Mouse (Mus musculus): ENCODE measurements around the gene Capns1. TPM values are rescaled to one million over a fixed set of nuclear protein-coding genes. Genes with fewer than 3 reads are reported as not detected.
"Not testable (repeated sequence)": the region's sequence is repeated elsewhere in the genome, so short reads cannot be mapped to it uniquely, and the experiment has no call there.

Gene Capns1
- polyA plus RNA-seq (2015; fragmentation: Nextera tagmentation; extraction: Ambion mirVana), result 83.7 and 101 TPM in 2 replicates

DNA sequence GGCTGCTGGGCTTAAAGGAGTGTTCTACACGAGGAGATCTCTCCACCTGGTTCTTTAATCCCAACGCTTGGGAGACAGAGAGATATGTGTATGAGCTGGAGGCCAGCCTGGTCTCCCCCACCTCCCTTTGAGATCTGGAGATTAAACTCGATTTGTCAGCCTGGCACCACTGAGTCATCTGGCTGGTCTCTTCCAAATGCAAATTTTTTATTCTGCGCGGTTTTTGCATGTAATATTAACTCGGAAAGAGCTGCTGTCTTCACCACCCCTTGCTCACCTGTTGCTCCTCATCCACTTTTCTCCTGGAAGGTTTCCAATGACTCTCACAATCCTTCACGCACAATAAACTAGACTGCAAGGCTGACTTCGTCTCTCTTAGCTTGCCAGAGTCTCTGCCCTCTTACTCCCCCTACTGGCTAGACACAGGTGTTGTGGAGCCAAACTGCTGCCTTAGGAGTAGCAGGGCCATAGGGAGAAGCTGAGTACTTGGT lies at the start of gene Capns1:
Capns1 (minus strand) TSS at position 331 of the 491 bp plus-strand sequence.
- Histone ChIP-seq H3K36me3 (no peaks in the 10 kb centered on the region), H3K4me2 (replicated peaks) (peak within 1 kb of the TSS; percentile 28; the same call in 1 of the 2 replicates), H3K4me1 (replicated peaks) (peaks cover 13% of the 10 kb centered on the region), H3K27ac (no peak within 1 kb of the TSS), H3K4me3 (replicated peaks) (no peak within 1 kb of the TSS), H3K27me3 (replicated peaks) (no peaks in the 10 kb centered on the region), H3K9ac (0 out of 2 replicates have a peak within 1 kb of the TSS, but pooled peaks have one; percentile 10), H3K9me3 (no peaks in the 10 kb centered on the region)
- WGBS, result 10% methylated on average over 8 of the region's 8 CpGs
- 0 out of 2 replicates have a peak, but pooled peaks have one; percentile 34 for ATAC-seq

DNA sequence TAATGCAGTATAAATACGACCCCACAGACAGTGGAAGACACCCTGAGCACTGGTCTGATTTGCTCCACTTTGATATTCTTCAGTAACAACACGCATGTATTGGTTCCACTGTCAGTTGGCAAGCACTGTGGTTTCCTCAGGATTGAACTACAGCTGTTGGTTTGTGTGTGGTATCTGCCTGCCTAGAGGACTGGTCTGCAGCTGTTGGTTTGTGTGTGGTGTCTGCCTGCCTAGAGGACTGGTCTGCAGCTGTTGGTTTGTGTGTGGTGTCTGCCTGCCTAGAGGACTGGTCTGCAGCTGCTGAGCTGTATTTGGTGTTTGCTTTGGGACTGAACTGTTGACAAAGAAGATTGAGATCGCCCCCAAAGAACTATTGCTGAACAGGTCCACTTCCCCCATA lies 38.8 kb upstream of the Capns1 start:
- ATAC-seq; H3K4me1 ChIP-seq (replicated peaks); H3K27me3 ChIP-seq (replicated peaks); H3K27ac ChIP-seq; H3K4me2 ChIP-seq (replicated peaks); H3K9ac ChIP-seq; H3K36me3 ChIP-seq; H3K4me3 ChIP-seq (replicated peaks); H3K9me3 ChIP-seq: not testable (repeated sequence)
- 85% methylated on average over 3 of the region's 3 CpGs for WGBS

DNA sequence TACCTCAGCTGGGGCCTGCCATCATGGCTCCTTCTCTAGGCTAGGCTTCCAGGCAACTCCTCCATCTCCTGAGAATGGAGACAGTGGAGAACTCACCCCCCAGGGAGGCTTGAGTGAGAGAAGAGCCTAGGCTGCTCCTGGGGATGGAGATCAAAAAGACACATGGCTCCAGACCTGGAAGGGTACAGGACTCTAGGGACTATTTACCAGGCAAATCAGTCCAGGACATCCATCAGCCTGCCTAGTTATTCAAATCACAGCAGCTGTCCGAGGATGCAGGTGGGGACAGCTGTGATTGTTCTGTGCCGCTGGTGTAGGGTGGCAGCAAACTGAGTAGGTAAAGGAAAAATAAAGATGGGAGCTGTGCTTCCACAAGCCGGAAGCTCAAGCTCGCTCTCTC lies 37.0 kb upstream of the Capns1 start, which contains the start of gene Ovol3:
Ovol3 (minus strand) TSS at position 101 of the 400 bp plus-strand sequence.
- Histone ChIP-seq H3K27me3 (replicated peaks) (no peaks in the 10 kb centered on the region), H3K4me2 (replicated peaks) (no peak within 1 kb of the TSS), H3K4me3 (replicated peaks) (no peak within 1 kb of the TSS), H3K4me1 (replicated peaks) (peaks cover 8% of the 10 kb centered on the region), H3K9me3 (no peaks in the 10 kb centered on the region), H3K36me3 (peaks cover 6% of the 10 kb centered on the region), H3K27ac (no peak within 1 kb of the TSS), H3K9ac (no peak within 1 kb of the TSS)
- ATAC-seq, result no peak
- WGBS, result 83% methylated on average over 4 of the region's 4 CpGs

DNA sequence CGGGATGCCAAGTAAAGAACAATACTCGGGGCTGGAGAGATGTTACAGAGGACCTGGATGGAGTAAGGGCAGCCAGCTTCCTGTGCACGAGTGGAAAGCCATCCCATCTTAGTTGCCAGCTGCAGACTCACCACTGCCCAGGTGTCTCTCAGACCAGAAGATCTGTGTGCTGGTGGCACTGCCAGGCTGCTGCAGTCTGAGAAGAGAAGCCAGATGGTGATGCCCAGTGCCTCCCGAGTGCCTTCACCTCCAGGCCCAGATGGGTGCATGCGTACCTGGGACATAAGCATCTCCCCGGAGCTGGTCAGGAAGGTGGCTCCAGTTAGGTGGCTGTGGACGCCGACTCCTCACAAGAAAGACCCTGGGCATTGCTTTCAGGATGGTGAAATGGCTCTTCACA lies 36.5 kb upstream of the Capns1 start:
- no peak overlapping the region for H3K27ac ChIP-seq
- H3K4me2 ChIP-seq (replicated peaks), result no peak overlapping the region
- H3K27me3 ChIP-seq (replicated peaks), result no peaks in the 10 kb centered on the region
- H3K4me3 ChIP-seq (replicated peaks), result no peak overlapping the region
- WGBS, result 89% methylated on average over 8 of the region's 8 CpGs
- peaks cover 6% of the 10 kb centered on the region for H3K36me3 ChIP-seq
- ATAC-seq, result no peak
- H3K9me3 ChIP-seq, result no peaks in the 10 kb centered on the region
- H3K9ac ChIP-seq, result no peak overlapping the region
- H3K4me1 ChIP-seq (replicated peaks), result peaks cover 8% of the 10 kb centered on the region

DNA sequence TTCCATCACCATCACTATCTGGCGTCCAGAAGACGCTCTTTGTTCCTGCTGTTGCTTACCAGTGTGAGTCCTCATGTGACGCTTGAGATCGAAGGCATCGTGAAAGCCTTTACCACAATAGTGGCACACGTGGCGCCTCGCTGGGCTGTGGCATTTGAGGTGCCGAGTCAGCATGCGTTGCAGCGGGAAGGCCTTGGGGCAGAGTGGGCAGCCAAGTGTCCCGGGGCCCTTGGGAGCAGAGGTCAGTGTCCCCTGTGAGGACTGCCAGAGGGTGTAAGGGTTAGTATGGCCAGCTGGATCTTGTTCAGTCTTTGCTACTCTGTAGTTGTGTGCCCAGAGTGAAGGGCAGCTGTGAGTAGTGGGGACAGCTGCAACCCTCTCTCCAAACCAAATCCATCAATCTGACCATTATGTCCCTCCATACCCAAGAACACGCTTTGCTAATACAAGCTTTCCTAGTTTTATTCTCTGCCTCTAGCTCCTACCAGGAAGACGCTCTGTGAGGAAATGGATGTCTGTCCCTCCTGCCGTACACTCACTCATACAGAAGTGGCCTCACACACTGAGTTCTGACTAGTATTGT lies 35.8 kb upstream of the Capns1 start:
- ATAC-seq, result no peak
- no peaks in the 10 kb centered on the region for H3K9me3 ChIP-seq
- 92% methylated on average over 15 of the region's 15 CpGs for WGBS
- H3K4me1 ChIP-seq (replicated peaks), result peaks cover 8% of the 10 kb centered on the region
- H3K4me3 ChIP-seq (replicated peaks), result no peak overlapping the region
- no peak overlapping the region for H3K4me2 ChIP-seq (replicated peaks)
- H3K27ac ChIP-seq, result no peak overlapping the region
- no peak overlapping the region for H3K9ac ChIP-seq
- peaks cover 6% of the 10 kb centered on the region for H3K36me3 ChIP-seq
- H3K27me3 ChIP-seq (replicated peaks), result no peaks in the 10 kb centered on the region

DNA sequence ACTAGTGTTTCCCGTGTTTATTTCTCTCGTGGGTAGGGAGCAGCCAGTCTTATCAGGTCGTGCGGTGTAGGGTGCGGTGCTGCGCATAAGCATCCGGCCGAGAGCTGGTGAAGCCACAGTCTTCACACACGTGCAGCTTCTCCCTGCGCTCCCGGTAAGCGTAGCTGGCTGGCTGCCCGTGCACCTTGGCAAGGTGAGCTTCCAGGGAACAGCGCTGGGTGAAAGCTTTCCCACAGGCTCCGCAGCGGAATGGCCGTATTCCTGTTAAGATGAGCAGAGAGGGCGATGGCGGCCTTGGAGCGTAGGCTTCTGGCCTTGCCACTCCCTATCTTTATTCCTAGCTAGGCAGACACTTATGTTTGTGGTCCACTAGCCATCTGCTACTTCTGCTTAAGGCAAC lies 34.8 kb upstream of the Capns1 start:
- no peak for ATAC-seq
- peaks cover 8% of the 10 kb centered on the region for H3K4me1 ChIP-seq (replicated peaks)
- peak overlapping the region; percentile 84; the same call in 1 of the 2 replicates for H3K4me2 ChIP-seq (replicated peaks)
- WGBS, result 86% methylated on average over 20 of the region's 20 CpGs
- no peaks in the 10 kb centered on the region for H3K27me3 ChIP-seq (replicated peaks)
- H3K9ac ChIP-seq, result no peak overlapping the region
- peaks cover 6% of the 10 kb centered on the region for H3K36me3 ChIP-seq
- no peaks in the 10 kb centered on the region for H3K9me3 ChIP-seq
- H3K4me3 ChIP-seq (replicated peaks), result no peak overlapping the region
- no peak overlapping the region for H3K27ac ChIP-seq

DNA sequence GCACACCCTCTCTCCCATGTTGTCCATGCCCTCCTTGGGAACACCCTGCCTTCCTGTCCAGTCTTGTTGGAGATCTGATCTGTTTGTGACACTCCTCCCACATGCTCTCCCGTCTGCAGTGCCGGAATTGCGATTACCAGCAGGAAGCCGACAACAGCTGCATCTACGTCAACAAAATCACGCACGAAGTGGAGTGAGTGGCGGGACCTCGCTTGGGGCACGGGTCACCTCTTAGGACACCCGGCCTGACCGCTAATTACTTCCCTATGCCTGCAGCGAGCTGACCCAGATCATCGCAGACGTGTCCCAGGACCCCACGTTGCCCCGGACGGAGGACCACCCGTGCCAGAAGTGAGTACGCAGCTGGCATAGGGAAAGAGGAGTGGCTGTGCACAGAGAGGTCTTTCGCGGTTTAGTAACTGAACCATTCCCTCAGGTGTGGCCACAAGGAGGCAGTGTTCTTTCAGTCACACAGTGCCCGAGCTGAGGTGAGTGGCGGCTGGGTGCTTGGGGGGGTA lies 34.1 kb upstream of the Capns1 start:
- Histone ChIP-seq H3K4me2 (replicated peaks) (peak overlapping the region; percentile 84), H3K36me3 (peaks cover 6% of the 10 kb centered on the region), H3K9me3 (no peaks in the 10 kb centered on the region), H3K27ac (peak overlapping the region; percentile 66), H3K4me3 (replicated peaks) (peak overlapping the region; percentile 70), H3K9ac (peak overlapping the region; percentile 70), H3K27me3 (replicated peaks) (no peaks in the 10 kb centered on the region), H3K4me1 (replicated peaks) (peaks cover 8% of the 10 kb centered on the region)
- WGBS, result 3% methylated on average over 24 of the region's 24 CpGs
- peak; percentile 29 for ATAC-seq

DNA sequence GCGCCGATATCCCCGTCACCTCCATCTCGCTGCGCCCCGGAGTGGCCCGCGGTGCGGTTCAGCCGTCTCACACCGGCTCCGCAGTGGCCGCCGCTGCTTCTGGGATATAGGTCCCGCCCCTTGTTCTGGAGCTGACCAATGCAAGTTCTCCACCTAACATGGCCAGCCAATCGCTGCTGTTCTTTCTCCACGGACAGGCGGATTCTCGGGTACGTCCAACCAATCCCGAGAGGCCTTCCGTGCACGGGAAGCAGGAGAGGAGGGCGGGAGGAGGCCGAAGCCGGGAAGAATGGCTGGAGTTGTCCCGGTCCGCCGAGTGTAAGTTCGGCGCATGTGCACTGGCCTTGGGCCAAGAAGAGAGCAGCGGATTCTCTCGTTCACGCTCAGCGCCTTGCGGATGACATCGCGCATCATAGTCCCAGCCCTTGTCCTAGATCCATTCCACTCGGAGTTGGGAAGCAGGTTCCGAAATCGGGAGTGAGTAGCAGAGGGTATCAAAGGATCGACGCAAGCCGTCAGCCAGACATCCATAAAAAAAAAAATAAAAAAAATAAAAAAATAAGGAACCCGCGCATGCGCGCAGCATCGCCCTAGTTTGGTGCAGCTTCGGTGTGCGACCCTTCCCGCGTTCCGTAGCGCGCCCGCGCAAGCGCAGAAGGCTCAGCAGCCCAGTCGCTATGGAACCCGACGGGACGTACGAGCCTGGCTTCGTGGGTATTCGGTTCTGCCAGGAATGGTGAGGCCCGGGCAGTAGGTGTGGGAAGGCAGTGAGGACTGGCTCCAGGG lies 33.3 kb upstream of the Capns1 start, which contains the start of the genes Polr2i and Tbcb:
Polr2i (plus strand) TSS at position 280 of the 786 bp plus-strand sequence.
Tbcb (minus strand) TSS at position 604 of the 786 bp plus-strand sequence.
- Histone ChIP-seq H3K4me2 (replicated peaks) (peak within 1 kb of the TSS; percentile 84), H3K9ac (peak within 1 kb of the TSS; percentile 70), H3K27me3 (replicated peaks) (no peaks in the 10 kb centered on the region), H3K9me3 (no peaks in the 10 kb centered on the region), H3K27ac (peak within 1 kb of the TSS; percentile 91), H3K4me3 (replicated peaks) (peak within 1 kb of the TSS; percentile 70), H3K4me1 (replicated peaks) (peaks cover 8% of the 10 kb centered on the region), H3K36me3 (peaks cover 10% of the 10 kb centered on the region)
- under 1% methylated on average over 67 of the region's 67 CpGs for WGBS
- peak; percentile 96 for ATAC-seq

DNA sequence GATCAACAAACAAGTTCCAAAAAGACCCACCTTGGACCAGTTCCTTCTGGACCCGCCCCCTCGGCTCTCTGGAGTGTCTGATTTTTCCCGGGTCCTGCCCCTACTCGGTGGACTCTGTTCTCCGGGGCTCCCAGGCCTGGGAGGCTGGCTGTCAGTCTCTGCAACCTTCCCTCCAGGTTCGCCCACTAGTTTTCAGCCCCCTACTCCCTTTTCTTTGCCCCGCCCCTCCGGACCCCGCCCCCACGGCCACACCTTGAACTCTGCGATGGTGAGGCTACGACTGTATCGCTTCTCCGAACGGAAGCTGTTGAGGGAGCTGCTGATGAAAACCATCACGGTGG lies 32.7 kb upstream of the Capns1 start:
- ATAC-seq, result no peak

DNA sequence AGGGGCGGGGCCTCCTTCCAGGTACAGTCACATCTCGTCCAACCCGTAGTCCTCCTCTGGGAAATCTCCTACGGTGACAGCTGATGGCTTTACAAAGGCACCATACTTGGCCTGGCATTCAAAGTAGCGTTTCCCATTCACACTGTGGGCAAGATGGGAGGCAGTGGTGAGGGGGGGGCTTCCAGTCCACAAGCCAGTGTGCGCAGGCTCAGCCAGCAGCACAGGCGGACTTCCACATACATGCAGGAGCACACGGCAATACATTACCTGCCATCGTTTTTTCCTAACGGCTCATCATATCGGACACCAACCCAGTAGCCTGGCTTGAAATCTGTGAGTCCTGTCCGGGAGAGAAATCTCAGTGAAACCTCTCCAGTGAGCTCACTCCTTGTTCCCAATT lies 25.6 kb upstream of the Capns1 start:
- no peak for ATAC-seq
- no peaks in the 10 kb centered on the region for H3K9me3 ChIP-seq
- peaks cover 21% of the 10 kb centered on the region for H3K36me3 ChIP-seq
- H3K4me2 ChIP-seq (replicated peaks), result no peak overlapping the region
- H3K4me3 ChIP-seq (replicated peaks), result no peak overlapping the region
- no peak overlapping the region for H3K9ac ChIP-seq
- H3K4me1 ChIP-seq (replicated peaks), result peaks cover 4% of the 10 kb centered on the region; the same call in 1 of the 2 replicates
- no peaks in the 10 kb centered on the region for H3K27me3 ChIP-seq (replicated peaks)
- no peak overlapping the region for H3K27ac ChIP-seq
- WGBS, result 94% methylated on average over 12 of the region's 12 CpGs

More for the DNA sequence above, 32.7 kb upstream of the Capns1 start:
- Histone ChIP-seq H3K27ac (peak overlapping the region; percentile 36), H3K9ac (peak overlapping the region; percentile 70), H3K27me3 (replicated peaks) (no peaks in the 10 kb centered on the region), H3K4me1 (replicated peaks) (peaks cover 8% of the 10 kb centered on the region), H3K36me3 (peaks cover 14% of the 10 kb centered on the region), H3K4me2 (replicated peaks) (peak overlapping the region; percentile 84), H3K9me3 (no peaks in the 10 kb centered on the region), H3K4me3 (replicated peaks) (peak overlapping the region; percentile 70)
- WGBS, result under 1% methylated on average over 16 of the region's 16 CpGs

DNA sequence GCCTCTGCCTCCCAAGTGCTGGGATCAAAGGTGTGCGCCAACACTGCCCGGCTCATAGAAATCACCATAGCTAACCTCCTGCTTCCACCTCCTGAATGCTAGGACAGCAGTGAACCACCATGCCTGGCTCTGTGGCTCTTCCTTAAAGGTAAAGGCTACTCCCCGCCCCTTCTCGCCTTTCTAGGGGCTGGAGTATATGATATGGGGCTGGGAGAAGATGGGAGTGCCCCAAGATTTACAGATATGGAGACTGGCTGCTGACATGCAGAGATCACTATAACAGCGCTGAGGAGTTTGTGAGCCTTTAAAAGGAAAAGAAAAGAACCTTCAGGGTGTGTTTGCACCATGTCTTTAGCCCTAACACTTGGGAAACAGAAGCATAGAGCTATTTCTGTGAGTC lies 23.6 kb upstream of the Capns1 start:
- H3K36me3 ChIP-seq, result peaks cover 20% of the 10 kb centered on the region
- no peak for ATAC-seq
- no peak overlapping the region for H3K27ac ChIP-seq
- peaks cover 4% of the 10 kb centered on the region; the same call in 1 of the 2 replicates for H3K4me1 ChIP-seq (replicated peaks)
- no peak overlapping the region for H3K4me2 ChIP-seq (replicated peaks)
- no peak overlapping the region for H3K4me3 ChIP-seq (replicated peaks)
- WGBS, result 89% methylated on average over 5 of the region's 5 CpGs
- H3K9me3 ChIP-seq, result no peaks in the 10 kb centered on the region
- no peaks in the 10 kb centered on the region for H3K27me3 ChIP-seq (replicated peaks)
- H3K9ac ChIP-seq, result no peak overlapping the region

DNA sequence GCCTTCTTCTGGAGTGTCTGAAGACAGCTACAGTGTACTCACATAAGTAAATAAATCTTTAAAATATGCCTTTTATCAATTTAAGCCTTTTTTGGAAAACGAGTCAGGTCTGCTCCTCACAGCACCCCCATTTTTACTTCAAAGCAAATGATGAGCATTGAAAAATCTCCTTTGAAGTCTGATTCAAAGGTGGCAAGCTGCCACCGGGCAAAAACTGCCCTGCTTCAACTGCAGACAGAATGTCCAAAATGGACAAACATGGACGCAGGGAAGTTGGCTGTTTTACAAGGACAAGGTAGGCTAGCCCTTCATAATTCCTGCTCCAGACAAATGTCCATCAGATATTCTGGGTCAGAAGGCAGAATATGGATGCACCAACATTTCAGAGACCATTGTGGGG lies 22.8 kb upstream of the Capns1 start:
- Histone ChIP-seq H3K9me3 (no peaks in the 10 kb centered on the region), H3K27ac (no peak overlapping the region), H3K4me1 (replicated peaks) (peaks cover 4% of the 10 kb centered on the region; the same call in 1 of the 2 replicates), H3K4me3 (replicated peaks) (no peak overlapping the region), H3K27me3 (replicated peaks) (no peaks in the 10 kb centered on the region), H3K36me3 (peaks cover 14% of the 10 kb centered on the region), H3K9ac (no peak overlapping the region), H3K4me2 (replicated peaks) (no peak overlapping the region)
- no peak for ATAC-seq
- WGBS, result 78% methylated on average over 3 of the region's 3 CpGs
